Mouse (Mus musculus): ENCODE measurements around the gene Tor3a. TPM values are rescaled to one million over a fixed set of nuclear protein-coding genes. Genes with fewer than 3 reads are reported as not detected.

Gene Tor3a
- polyA plus RNA-seq, 1 experiment from 2014 or later: 6.9 TPM

GRCm38 (mm10) chr1:156620292-156620909, 53.8 kb downstream of the Tor3a start:
- 80% methylated on average over 4 of the region's 4 CpGs for WGBS
- no peak overlapping the region for H3K27ac ChIP-seq

GRCm38 (mm10) chr1:156617811-156618210, 56.3 kb downstream of the Tor3a start:
- peaks cover 11% of the 10 kb centered on the region for H3K36me3 ChIP-seq
- peaks cover 39% of the 10 kb centered on the region for H3K4me1 ChIP-seq
- 67% methylated on average over 4 of the region's 4 CpGs for WGBS
- H3K27ac ChIP-seq: no peak overlapping the region
- H3K4me3 ChIP-seq: no peak overlapping the region
- H3K9me3 ChIP-seq (replicated peaks): no peaks in the 10 kb centered on the region
- H3K27me3 ChIP-seq (ENCODE audit: low read depth, poor library complexity, severe bottlenecking): no peaks in the 10 kb centered on the region
- DNase-seq (ENCODE audit: low spot score): no peak

More at GRCm38 (mm10) chr1:156620292-156620909, 53.8 kb downstream of the Tor3a start:
- no peak for DNase-seq (ENCODE audit: low spot score)
- peaks cover 26% of the 10 kb centered on the region for H3K36me3 ChIP-seq
- H3K27me3 ChIP-seq (ENCODE audit: low read depth, poor library complexity, severe bottlenecking): no peaks in the 10 kb centered on the region
- H3K4me1 ChIP-seq: peaks cover 22% of the 10 kb centered on the region
- H3K9me3 ChIP-seq (replicated peaks): no peaks in the 10 kb centered on the region
- H3K4me3 ChIP-seq: no peak overlapping the region

GRCm38 (mm10) chr1:156616989-156617598, 57.1 kb downstream of the Tor3a start:
- 54% methylated on average over 12 of the region's 12 CpGs for WGBS
- peaks cover 39% of the 10 kb centered on the region for H3K4me1 ChIP-seq
- H3K27ac ChIP-seq: no peak overlapping the region; the same call in 1 of the 2 replicates
- no peak overlapping the region for H3K4me3 ChIP-seq
- H3K36me3 ChIP-seq: 0 out of 2 replicates have a peak, but pooled peaks cover 4% of the 10 kb centered on the region
- H3K9me3 ChIP-seq (replicated peaks): no peaks in the 10 kb centered on the region
- no peak for DNase-seq (ENCODE audit: low spot score)
- H3K27me3 ChIP-seq (ENCODE audit: low read depth, poor library complexity, severe bottlenecking): no peaks in the 10 kb centered on the region

GRCm38 (mm10) chr1:156615381-156616133, 58.6 kb downstream of the Tor3a start:
- DNase-seq (ENCODE audit: low spot score): peak; percentile 52

GRCm38 (mm10) chr1:156614710-156615109, 59.4 kb downstream of the Tor3a start:
- Histone ChIP-seq H3K27me3 (ENCODE audit: low read depth, poor library complexity, severe bottlenecking) (no peaks in the 10 kb centered on the region), H3K27ac (no peak overlapping the region), H3K4me1 (peaks cover 36% of the 10 kb centered on the region), H3K36me3 (peaks cover 10% of the 10 kb centered on the region; the same call in 1 of the 2 replicates), H3K4me3 (no peak overlapping the region), H3K9me3 (replicated peaks) (no peaks in the 10 kb centered on the region)
- 95% methylated on average over 1 of the region's 1 CpGs for WGBS
- no peak for DNase-seq (ENCODE audit: low spot score)

More at GRCm38 (mm10) chr1:156615381-156616133, 58.6 kb downstream of the Tor3a start:
- no peaks in the 10 kb centered on the region for H3K27me3 ChIP-seq (ENCODE audit: low read depth, poor library complexity, severe bottlenecking)
- peak overlapping the region; percentile 72 for H3K27ac ChIP-seq
- peaks cover 39% of the 10 kb centered on the region for H3K4me1 ChIP-seq
- no peaks in the 10 kb centered on the region for H3K9me3 ChIP-seq (replicated peaks)
- WGBS: 14% methylated on average over 13 of the region's 13 CpGs
- H3K4me3 ChIP-seq: peak overlapping the region; percentile 39
- H3K36me3 ChIP-seq: peaks cover 9% of the 10 kb centered on the region; the same call in 1 of the 2 replicates

GRCm38 (mm10) chr1:156613855-156614530, 60.2 kb downstream of the Tor3a start:
- Histone ChIP-seq H3K36me3 (peaks cover 10% of the 10 kb centered on the region; the same call in 1 of the 2 replicates), H3K27ac (peak overlapping the region; percentile 26), H3K9me3 (replicated peaks) (no peaks in the 10 kb centered on the region), H3K4me1 (peaks cover 36% of the 10 kb centered on the region), H3K4me3 (0 out of 2 replicates have a peak overlapping the region, but pooled peaks have one; percentile 18), H3K27me3 (ENCODE audit: low read depth, poor library complexity, severe bottlenecking) (no peaks in the 10 kb centered on the region)
- DNase-seq (ENCODE audit: low spot score): peak; percentile 52
- 12% methylated on average over 9 of the region's 9 CpGs for WGBS

GRCm38 (mm10) chr1:156610257-156610656, 63.9 kb downstream of the Tor3a start:
- no peak overlapping the region for H3K27ac ChIP-seq
- peaks cover 24% of the 10 kb centered on the region for H3K4me1 ChIP-seq
- H3K4me3 ChIP-seq: no peak overlapping the region
- 80% methylated on average over 1 of the region's 1 CpGs for WGBS
- no peaks in the 10 kb centered on the region for H3K9me3 ChIP-seq (replicated peaks)
- no peaks in the 10 kb centered on the region for H3K27me3 ChIP-seq (ENCODE audit: low read depth, poor library complexity, severe bottlenecking)
- no peak for DNase-seq (ENCODE audit: low spot score)
- peaks cover 10% of the 10 kb centered on the region; the same call in 1 of the 2 replicates for H3K36me3 ChIP-seq

GRCm38 (mm10) chr1:156608496-156608895, 65.7 kb downstream of the Tor3a start:
- WGBS: 90% methylated on average over 2 of the region's 2 CpGs
- DNase-seq (ENCODE audit: low spot score): no peak
- Histone ChIP-seq H3K27me3 (ENCODE audit: low read depth, poor library complexity, severe bottlenecking) (no peaks in the 10 kb centered on the region), H3K9me3 (replicated peaks) (no peaks in the 10 kb centered on the region), H3K4me1 (peaks cover 15% of the 10 kb centered on the region), H3K36me3 (peaks cover 10% of the 10 kb centered on the region; the same call in 1 of the 2 replicates), H3K4me3 (no peak overlapping the region), H3K27ac (no peak overlapping the region)

GRCm38 (mm10) chr1:156605940-156606339, 68.2 kb downstream of the Tor3a start:
- no peak for DNase-seq (ENCODE audit: low spot score)
- 84% methylated on average over 2 of the region's 2 CpGs for WGBS

GRCm38 (mm10) chr1:156605094-156605866, 68.9 kb downstream of the Tor3a start:
- no peak overlapping the region for H3K27ac ChIP-seq
- no peaks in the 10 kb centered on the region for H3K9me3 ChIP-seq (replicated peaks)
- 78% methylated on average over 12 of the region's 12 CpGs for WGBS
- H3K36me3 ChIP-seq: no peaks in the 10 kb centered on the region
- H3K4me1 ChIP-seq: peaks cover 13% of the 10 kb centered on the region
- DNase-seq (ENCODE audit: low spot score): no peak
- H3K27me3 ChIP-seq (ENCODE audit: low read depth, poor library complexity, severe bottlenecking): no peaks in the 10 kb centered on the region
- H3K4me3 ChIP-seq: no peak overlapping the region

More at GRCm38 (mm10) chr1:156605940-156606339, 68.2 kb downstream of the Tor3a start:
- no peaks in the 10 kb centered on the region for H3K9me3 ChIP-seq (replicated peaks)
- no peaks in the 10 kb centered on the region for H3K27me3 ChIP-seq (ENCODE audit: low read depth, poor library complexity, severe bottlenecking)
- H3K27ac ChIP-seq: no peak overlapping the region
- H3K36me3 ChIP-seq: 0 out of 2 replicates have a peak, but pooled peaks cover 4% of the 10 kb centered on the region
- H3K4me1 ChIP-seq: peaks cover 13% of the 10 kb centered on the region
- no peak overlapping the region for H3K4me3 ChIP-seq
